Mouse (Mus musculus): Measurements from ENCODE around the gene Wnk1. TPM values are rescaled to one million over a fixed set of nuclear protein-coding genes. Genes with fewer than 3 reads are reported as not detected.

Wnk1 gene
- polyA plus RNA-seq, 1 experiment, result 252 TPM

- TF ChIP-seq CTCF (IDR thresholded peaks at IDR 0.05; ENCODE audit: borderline replicate concordance, insufficient read depth, low read length), result no peak
- TF ChIP-seq POLR2A (IDR thresholded peaks at IDR 0.05; ENCODE audit: low read depth, low read length), result no peak
- Histone ChIP-seq H3K4me3 (ENCODE audit: insufficient read depth, low read length) (no peak overlapping the region), H3K27ac (ENCODE audit: insufficient read depth, low read length) (no peak overlapping the region), H3K4me1 (ENCODE audit: control insufficient read depth, insufficient read depth, low read length) (peaks cover 4% of the 10 kb centered on the region; the same call in 1 of the 2 replicates)
Observed at GRCm38 (mm10) chr6:119922136-119922535, 116.3 kb downstream of the Wnk1 start.

- no peaks in the 10 kb centered on the region for H3K4me1 ChIP-seq (ENCODE audit: control insufficient read depth, insufficient read depth, low read length)
- H3K27ac ChIP-seq (ENCODE audit: insufficient read depth, low read length), result no peak overlapping the region
- H3K4me3 ChIP-seq (ENCODE audit: insufficient read depth, low read length), result no peak overlapping the region
- TF ChIP-seq CTCF (IDR thresholded peaks at IDR 0.05; ENCODE audit: borderline replicate concordance, insufficient read depth, low read length) (no peak), POLR2A (IDR thresholded peaks at IDR 0.05; ENCODE audit: low read depth, low read length) (no peak)
Observed at GRCm38 (mm10) chr6:119918561-119919181, 119.8 kb downstream of the Wnk1 start.

GRCm38 (mm10) chr6:119915710-119916109 is 122.8 kb downstream of the Wnk1 start:
- Histone ChIP-seq H3K27ac (ENCODE audit: insufficient read depth, low read length) (no peak overlapping the region), H3K4me3 (ENCODE audit: insufficient read depth, low read length) (no peak overlapping the region), H3K4me1 (ENCODE audit: control insufficient read depth, insufficient read depth, low read length) (no peaks in the 10 kb centered on the region)
- TF ChIP-seq CTCF (IDR thresholded peaks at IDR 0.05; ENCODE audit: borderline replicate concordance, insufficient read depth, low read length) (no peak), POLR2A (IDR thresholded peaks at IDR 0.05; ENCODE audit: low read depth, low read length) (no peak)

- H3K27ac ChIP-seq (ENCODE audit: insufficient read depth, low read length), result no peak overlapping the region
- no peaks in the 10 kb centered on the region for H3K4me1 ChIP-seq (ENCODE audit: control insufficient read depth, insufficient read depth, low read length)
- H3K4me3 ChIP-seq (ENCODE audit: insufficient read depth, low read length), result no peak overlapping the region
- TF ChIP-seq CTCF (IDR thresholded peaks at IDR 0.05; ENCODE audit: borderline replicate concordance, insufficient read depth, low read length) (no peak), POLR2A (IDR thresholded peaks at IDR 0.05; ENCODE audit: low read depth, low read length) (no peak)
Observed at GRCm38 (mm10) chr6:119912046-119912445, 126.4 kb downstream of the Wnk1 start.

- Histone ChIP-seq H3K4me1 (ENCODE audit: control insufficient read depth, insufficient read depth, low read length) (no peaks in the 10 kb centered on the region; the same call in 1 of the 2 replicates), H3K27ac (ENCODE audit: insufficient read depth, low read length) (no peak overlapping the region), H3K4me3 (ENCODE audit: insufficient read depth, low read length) (no peak overlapping the region)
- no peak for TF ChIP-seq POLR2A (IDR thresholded peaks at IDR 0.05; ENCODE audit: low read depth, low read length)
- no peak for TF ChIP-seq CTCF (IDR thresholded peaks at IDR 0.05; ENCODE audit: borderline replicate concordance, insufficient read depth, low read length)
Observed at GRCm38 (mm10) chr6:119905461-119905860, 133.0 kb downstream of the Wnk1 start.

GRCm38 (mm10) chr6:119903081-119903789 is 135.2 kb downstream of the Wnk1 start:
- H3K4me3 ChIP-seq (ENCODE audit: insufficient read depth, low read length), result peak overlapping the region; percentile 74

GRCm38 (mm10) chr6:119902204-119903080 is 136.0 kb downstream of the Wnk1 start, which contains the start of gene Rad52:
Rad52 (plus strand) TSS chr6:119902698.
- peak within 1 kb of the TSS; percentile 74 for H3K4me3 ChIP-seq (ENCODE audit: insufficient read depth, low read length)
- no peaks in the 10 kb centered on the region; the same call in 1 of the 2 replicates for H3K4me1 ChIP-seq (ENCODE audit: control insufficient read depth, insufficient read depth, low read length)
- TF ChIP-seq CTCF (IDR thresholded peaks at IDR 0.05; ENCODE audit: borderline replicate concordance, insufficient read depth, low read length) (no peak), POLR2A (IDR thresholded peaks at IDR 0.05; ENCODE audit: low read depth, low read length) (peak; percentile 75)
- peak within 1 kb of the TSS; percentile 86 for H3K27ac ChIP-seq (ENCODE audit: insufficient read depth, low read length)

More at GRCm38 (mm10) chr6:119903081-119903789, 135.2 kb downstream of the Wnk1 start:
- Histone ChIP-seq H3K4me1 (ENCODE audit: control insufficient read depth, insufficient read depth, low read length) (no peaks in the 10 kb centered on the region; the same call in 1 of the 2 replicates), H3K27ac (ENCODE audit: insufficient read depth, low read length) (peak overlapping the region; percentile 86)
- TF ChIP-seq CTCF (IDR thresholded peaks at IDR 0.05; ENCODE audit: borderline replicate concordance, insufficient read depth, low read length), result no peak
- no peak for TF ChIP-seq POLR2A (IDR thresholded peaks at IDR 0.05; ENCODE audit: low read depth, low read length)

- Histone ChIP-seq H3K4me1 (ENCODE audit: control insufficient read depth, insufficient read depth, low read length) (no peaks in the 10 kb centered on the region), H3K4me3 (ENCODE audit: insufficient read depth, low read length) (no peak overlapping the region), H3K27ac (ENCODE audit: insufficient read depth, low read length) (no peak overlapping the region)
- no peak for TF ChIP-seq CTCF (IDR thresholded peaks at IDR 0.05; ENCODE audit: borderline replicate concordance, insufficient read depth, low read length)
Observed at GRCm38 (mm10) chr6:119892711-119893110, 145.8 kb downstream of the Wnk1 start.

GRCm38 (mm10) chr6:119883151-119883550 is 155.3 kb downstream of the Wnk1 start:
- TF ChIP-seq CTCF (IDR thresholded peaks at IDR 0.05; ENCODE audit: borderline replicate concordance, insufficient read depth, low read length), result no peak
- no peak for TF ChIP-seq POLR2A (IDR thresholded peaks at IDR 0.05; ENCODE audit: low read depth, low read length)
- no peaks in the 10 kb centered on the region for H3K4me1 ChIP-seq (ENCODE audit: control insufficient read depth, insufficient read depth, low read length)
- no peak overlapping the region for H3K27ac ChIP-seq (ENCODE audit: insufficient read depth, low read length)
- H3K4me3 ChIP-seq (ENCODE audit: insufficient read depth, low read length), result no peak overlapping the region

Other genes with a start within 250 kb of the Wnk1 start
- gene Erc1, start 190.5 kb downstream of the Wnk1 start, polyA plus RNA-seq (2011; ENCODE audit: insufficient read length, low read depth, missing spikeins), result 34.1 and 34.9 TPM in 2 replicates
- gene Rad52, start 136.0 kb downstream of the Wnk1 start, polyA plus RNA-seq (2011; ENCODE audit: insufficient read length, low read depth, missing spikeins), result 14.6 and 18.8 TPM in 2 replicates
- not detected in 2 replicates for gene Ninj2, start 54.7 kb upstream of the Wnk1 start, polyA plus RNA-seq (2011; ENCODE audit: insufficient read length, low read depth, missing spikeins)